Mouse (Mus musculus) heart, embryonic 14.5 days (tissue): ENCODE results near the gene Cstad. TPM values are rescaled to one million over a fixed set of nuclear protein-coding genes. Genes with fewer than 3 reads are reported as not detected.
A peak's percentile ranks its signal among the peaks of the same experiment; 100 is the strongest.

ENCODE experiments used
- ATAC-seq: fragments of 200-750 bp; cut with Nextera tagmentation; 2 replicates; pipeline ENCODE4 v1.8.0; 2017; ENCODE audit warnings: low read depth, moderate TSS enrichment; ENCODE audit not compliant: insufficient number of reproducible peaks, insufficient read depth, low FRiP score
- H3K27ac ChIP-seq, 2 experiments: fragments of 200-500 bp in 1 of 2; fragments of 300-500 bp in 1 of 2; sonication (generic) in 1 of 2; replicated peaks in 1 of 2; 2 replicates each; pipeline ENCODE4 v1.5.1; 2012 to 2014; ENCODE audit warnings: low read depth in 2 of 2, low read length in 2 of 2, control low read depth in 1 of 2, mild to moderate bottlenecking in 1 of 2, mixed read lengths in 1 of 2; ENCODE audit not compliant: control insufficient read depth in 1 of 2, insufficient read depth in 1 of 2
- H3K27me3 ChIP-seq: fragments of 300-500 bp; sonication (generic); 2 replicates; pipeline ENCODE4 v1.6.1; 2014; ENCODE audit warnings: mild to moderate bottlenecking, low read length, control low read depth; ENCODE audit not compliant: control insufficient read depth, insufficient read depth
- H3K36me3 ChIP-seq: fragments of 300-500 bp; sonication (generic); 2 replicates; pipeline ENCODE4 v1.6.1; 2014; ENCODE audit warnings: mild to moderate bottlenecking, control low read depth, low read length, mixed read lengths; ENCODE audit not compliant: control insufficient read depth, insufficient read depth
- H3K4me1 ChIP-seq, 2 experiments: fragments of 200-500 bp in 1 of 2; fragments of 300-500 bp in 1 of 2; sonication (generic) in 1 of 2; 2 replicates each; pipeline ENCODE4 v1.6.1; 2012 to 2014; ENCODE audit warnings: low read length in 2 of 2, control low read depth in 1 of 2, mixed read lengths in 1 of 2; ENCODE audit not compliant: control insufficient read depth in 2 of 2, insufficient read depth in 2 of 2
- H3K4me2 ChIP-seq: fragments of 300-500 bp; sonication (generic); 2 replicates; pipeline ENCODE4 v1.6.1; 2014; ENCODE audit warnings: mild to moderate bottlenecking, low read length
- H3K4me3 ChIP-seq, 2 experiments: fragments of 200-500 bp in 1 of 2; fragments of 300-500 bp in 1 of 2; sonication (generic) in 1 of 2; 2 replicates each; pipeline ENCODE4 v1.5.1; 2012 to 2014; ENCODE audit warnings: low read length in 2 of 2, mild to moderate bottlenecking in 2 of 2, control low read depth in 1 of 2, low read depth in 1 of 2, moderate library complexity in 1 of 2; ENCODE audit not compliant: control insufficient read depth in 1 of 2, insufficient read depth in 1 of 2
- H3K9ac ChIP-seq: fragments of 300-500 bp; sonication (generic); 2 replicates; pipeline ENCODE4 v1.6.1; 2014; ENCODE audit warnings: mild to moderate bottlenecking, low read length
- H3K9me3 ChIP-seq: fragments of 300-500 bp; sonication (generic); 2 replicates; pipeline ENCODE4 v1.6.1; 2016; ENCODE audit warnings: low read length, control low read depth; ENCODE audit not compliant: control insufficient read depth
- WGBS: fragments of 180-500 bp; shearing (Covaris S2); extraction: QIAGEN DNeasy Blood & Tissue Kit; methylation state at CpG from one replicate; pipeline ENCODE4 v1.1.7; 2014; 5-methylcytosine and 5-hydroxymethylcytosine counted together
- polyA plus RNA-seq: library from polyadenylated mRNA; unstranded; fragments of >200 nt; fragmentation: Nextera tagmentation; extraction: Ambion mirVana; gene quantifications from 2 replicates; pipeline ENCODE4 v1.2.1, GENCODE M21; 2014

Cstad gene
- polyA plus RNA-seq, 1 experiment from 2014 or later, result 3.8 TPM

GRCm38 (mm10) chr2:30616464-30616863, 21.6 kb downstream of the Cstad start:
- H3K27me3 ChIP-seq, result no peaks in the 10 kb centered on the region
- no peaks in the 10 kb centered on the region for H3K36me3 ChIP-seq
- no peak overlapping the region for H3K4me2 ChIP-seq
- ATAC-seq, result no peak
- peaks cover 14 to 24% of the 10 kb centered on the region in 2 experiments for H3K4me1 ChIP-seq
- H3K9me3 ChIP-seq, result no peaks in the 10 kb centered on the region
- no peak overlapping the region for H3K9ac ChIP-seq
- no peak overlapping the region for H3K4me3 ChIP-seq
- 68% methylated on average over 6 of the region's 6 CpGs for WGBS
- H3K27ac ChIP-seq, result no peak overlapping the region

- 65% methylated on average over 6 of the region's 6 CpGs for WGBS
- Histone ChIP-seq H3K4me1 (peaks cover 11 to 19% of the 10 kb centered on the region in 2 experiments), H3K4me3 (no peak overlapping the region), H3K9me3 (no peaks in the 10 kb centered on the region), H3K9ac (peak overlapping the region; percentile 2; the same call in 1 of the 2 replicates), H3K27ac (peak overlapping the region in 1 of 2 experiments; percentile 53; a peak in 3 of 4 replicates), H3K4me2 (no peak overlapping the region), H3K27me3 (no peaks in the 10 kb centered on the region), H3K36me3 (no peaks in the 10 kb centered on the region)
- ATAC-seq, result no peak
Observed at GRCm38 (mm10) chr2:30618487-30619248, 23.8 kb downstream of the Cstad start.

DNA sequence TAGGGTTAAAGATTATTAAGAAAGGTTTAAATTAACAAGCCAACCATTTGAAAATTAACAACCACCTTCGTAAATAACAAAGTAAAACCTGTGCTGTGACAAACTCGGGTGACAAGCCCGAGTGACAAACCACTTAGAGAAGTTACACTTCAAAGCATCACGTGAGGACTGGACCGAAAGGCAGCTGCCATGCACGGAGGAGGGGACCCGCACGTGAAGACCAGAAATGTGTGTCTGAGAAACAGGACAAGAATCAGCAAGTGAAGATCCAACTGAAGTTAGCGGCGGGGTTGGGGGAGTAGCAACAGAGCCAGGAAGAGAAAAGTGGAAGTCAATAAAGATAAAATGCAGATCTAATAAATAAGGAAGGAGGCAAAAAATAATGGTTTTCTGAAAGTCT, 29.0 kb downstream of the Cstad start:
- Histone ChIP-seq H3K9ac (no peak overlapping the region), H3K4me3 (no peak overlapping the region), H3K4me1 (peaks cover 3 to 7% of the 10 kb centered on the region in 2 experiments; a peak in 3 of 4 replicates), H3K4me2 (no peak overlapping the region), H3K9me3 (no peaks in the 10 kb centered on the region), H3K36me3 (no peaks in the 10 kb centered on the region), H3K27ac (no peak overlapping the region), H3K27me3 (no peaks in the 10 kb centered on the region)
- no peak for ATAC-seq
- 53% methylated on average over 10 of the region's 10 CpGs for WGBS

DNA sequence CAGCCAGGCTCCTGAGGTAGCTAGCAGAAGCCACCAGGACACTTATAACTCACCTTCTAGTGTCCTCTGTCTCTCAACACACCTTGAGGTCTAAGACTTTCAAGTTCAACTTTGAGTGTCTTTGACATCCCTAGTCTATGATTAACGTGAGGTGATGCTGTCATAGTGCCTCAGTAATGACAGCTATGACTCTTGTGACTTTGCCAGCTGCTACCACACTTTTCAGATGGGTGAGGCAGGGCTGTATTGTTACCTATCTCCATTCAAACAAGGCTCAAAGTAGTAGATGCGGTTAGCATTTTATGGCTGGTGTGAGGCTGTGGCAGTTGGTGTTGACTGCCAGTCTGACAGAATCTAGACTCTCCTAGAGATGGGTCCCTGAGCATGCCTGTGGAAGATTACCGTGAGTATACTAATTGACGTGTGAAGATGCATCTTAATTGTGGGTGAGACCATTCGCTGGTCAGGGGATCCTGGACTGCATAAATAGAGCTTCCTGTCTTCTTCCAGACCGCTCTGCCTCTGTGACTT, 30.5 kb downstream of the Cstad start:
- no peaks in the 10 kb centered on the region for H3K9me3 ChIP-seq

DNA sequence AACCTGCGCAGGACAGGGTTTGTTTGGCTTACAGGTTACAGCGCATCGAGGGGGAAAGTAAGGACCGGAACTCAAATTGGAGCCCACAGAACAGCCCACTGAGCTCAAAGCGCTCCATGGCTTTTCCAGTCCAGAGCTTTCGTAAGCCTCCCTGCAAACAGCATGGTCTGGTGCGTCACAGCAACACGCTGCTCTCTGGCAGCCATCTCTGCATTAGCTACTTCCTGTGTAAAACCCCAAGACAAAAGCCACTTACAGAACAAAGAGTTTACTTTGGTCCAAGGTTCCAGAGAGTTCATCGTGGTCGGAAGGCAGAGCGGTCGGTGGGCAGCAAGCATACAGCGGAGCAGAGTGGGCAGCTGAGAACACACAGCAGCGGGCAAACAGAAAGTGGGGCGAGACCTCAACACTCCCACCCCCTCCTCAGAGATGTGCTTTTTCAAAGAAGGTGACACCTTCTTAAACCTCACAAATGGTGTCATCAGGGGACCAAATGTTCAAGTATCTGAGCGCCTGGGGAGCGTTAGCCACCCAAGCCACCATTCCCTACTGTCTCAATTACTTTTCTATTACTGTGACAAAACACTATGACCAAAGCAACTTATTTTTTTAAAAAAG, 31.3 kb downstream of the Cstad start:
- H3K9ac ChIP-seq, result no peak overlapping the region
- no peak overlapping the region for H3K4me3 ChIP-seq
- H3K27me3 ChIP-seq, result no peaks in the 10 kb centered on the region
- no peak overlapping the region for H3K27ac ChIP-seq
- WGBS, result 63% methylated on average over 17 of the region's 17 CpGs
- H3K4me1 ChIP-seq, result peaks cover 3 to 4% of the 10 kb centered on the region in 2 experiments; a peak in 2 of 4 replicates
- no peaks in the 10 kb centered on the region for H3K36me3 ChIP-seq
- no peaks in the 10 kb centered on the region for H3K9me3 ChIP-seq
- H3K4me2 ChIP-seq, result no peak overlapping the region
- ATAC-seq, result no peak

More for the DNA sequence above, 30.5 kb downstream of the Cstad start:
- Histone ChIP-seq H3K4me3 (no peak overlapping the region), H3K9ac (no peak overlapping the region), H3K27ac (no peak overlapping the region), H3K27me3 (no peaks in the 10 kb centered on the region), H3K4me2 (no peak overlapping the region), H3K36me3 (no peaks in the 10 kb centered on the region), H3K4me1 (peaks cover 3 to 4% of the 10 kb centered on the region in 2 experiments; a peak in 2 of 4 replicates)
- WGBS, result 73% methylated on average over 6 of the region's 6 CpGs
- ATAC-seq, result no peak

DNA sequence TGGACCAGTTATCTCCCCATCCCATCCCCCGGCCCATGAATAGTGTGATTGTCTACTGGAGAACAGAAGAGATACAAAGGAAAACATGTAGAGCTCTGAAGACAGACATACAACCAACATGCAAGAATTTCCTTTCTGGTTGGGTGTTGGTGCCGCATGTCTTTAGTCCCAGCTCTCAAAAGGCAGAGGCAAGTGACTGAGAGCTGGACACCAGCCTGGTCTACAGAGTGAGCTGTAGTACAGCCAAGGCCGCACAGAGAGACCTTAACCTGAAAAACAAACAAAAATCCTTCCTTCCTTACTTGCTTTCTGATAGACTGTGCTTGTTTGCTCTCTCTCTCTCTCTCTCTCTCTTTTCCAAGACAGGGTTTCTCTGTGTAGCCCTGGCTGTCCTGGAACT, 32.5 kb downstream of the Cstad start:
- Histone ChIP-seq H3K4me3 (no peak overlapping the region), H3K4me2 (no peak overlapping the region), H3K36me3 (no peaks in the 10 kb centered on the region), H3K4me1 (peaks cover 3 to 4% of the 10 kb centered on the region in 2 experiments; a peak in 2 of 4 replicates), H3K9ac (no peak overlapping the region), H3K27ac (no peak overlapping the region), H3K27me3 (no peaks in the 10 kb centered on the region), H3K9me3 (no peaks in the 10 kb centered on the region)
- WGBS, result 80% methylated on average over 3 of the region's 3 CpGs
- no peak for ATAC-seq

- Histone ChIP-seq H3K27me3 (no peaks in the 10 kb centered on the region), H3K4me3 (no peak overlapping the region), H3K9me3 (no peaks in the 10 kb centered on the region), H3K4me2 (no peak overlapping the region), H3K27ac (no peak overlapping the region), H3K9ac (no peak overlapping the region), H3K36me3 (no peaks in the 10 kb centered on the region), H3K4me1 (peaks cover 3 to 4% of the 10 kb centered on the region in 2 experiments; a peak in 2 of 4 replicates)
- ATAC-seq, result no peak
- WGBS, result 85% methylated on average over 17 of the region's 17 CpGs
Observed at GRCm38 (mm10) chr2:30628374-30628773, 33.5 kb downstream of the Cstad start.
